Mouse (Mus musculus) heart, embryonic 16.5 days (tissue): ENCODE results near the gene Gpatch8. TPM values are rescaled to one million over a fixed set of nuclear protein-coding genes. Genes with fewer than 3 reads are reported as not detected.

Experiments
- ATAC-seq: fragments of 200-750 bp; cut with Nextera tagmentation; replicated peaks from 2 replicates; pipeline ENCODE4 v1.8.0; 2017; ENCODE audit warnings: moderate number of reproducible peaks; ENCODE audit not compliant: insufficient read depth, low FRiP score; ENCODE audit errors: extremely low read depth
- H3K27ac ChIP-seq: fragments of 300-500 bp; sonication (generic); 2 replicates; pipeline ENCODE4 v1.5.1; 2014; ENCODE audit warnings: mild to moderate bottlenecking, low read length, control low read depth, moderate library complexity
- H3K27me3 ChIP-seq: fragments of 300-500 bp; sonication (generic); 2 replicates; pipeline ENCODE4 v1.6.1; 2014; ENCODE audit warnings: low read length, mixed read lengths; ENCODE audit not compliant: control insufficient read depth, insufficient read depth
- H3K36me3 ChIP-seq: fragments of 300-500 bp; sonication (generic); 2 replicates; pipeline ENCODE4 v1.6.1; 2014; ENCODE audit not compliant: control insufficient read depth, insufficient read depth
- H3K4me1 ChIP-seq: fragments of 300-500 bp; sonication (generic); 2 replicates; pipeline ENCODE4 v1.6.1; 2014; ENCODE audit warnings: low read length, mixed read lengths; ENCODE audit not compliant: control insufficient read depth, insufficient read depth
- H3K4me2 ChIP-seq: fragments of 300-500 bp; sonication (generic); 2 replicates; pipeline ENCODE4 v1.6.1; 2014; ENCODE audit warnings: low read depth, mild to moderate bottlenecking, control low read depth, low read length
- H3K4me3 ChIP-seq: fragments of 300-500 bp; sonication (generic); 2 replicates; pipeline ENCODE4 v1.5.1; 2014; ENCODE audit warnings: mild to moderate bottlenecking, control low read depth, low read length
- H3K9ac ChIP-seq: fragments of 300-500 bp; sonication (generic); 2 replicates; pipeline ENCODE4 v1.6.1; 2014; ENCODE audit warnings: low read length, control low read depth
- H3K9me3 ChIP-seq: fragments of 300-500 bp; sonication (generic); replicated peaks from 2 replicates; pipeline ENCODE4 v1.6.1; 2016; ENCODE audit warnings: low read length; ENCODE audit not compliant: control insufficient read depth
- WGBS: fragments of 180-500 bp; shearing (Covaris S2); extraction: QIAGEN DNeasy Blood & Tissue Kit; methylation state at CpG from one replicate; pipeline ENCODE4 v1.1.7; 2014; 5-methylcytosine and 5-hydroxymethylcytosine counted together
- polyA plus RNA-seq: library from polyadenylated mRNA; unstranded; fragments of >200 nt; fragmentation: Nextera tagmentation; extraction: Ambion mirVana; gene quantifications from 2 replicates; pipeline ENCODE4 v1.2.1, GENCODE M21; 2015

Gene Gpatch8
- polyA plus RNA-seq, 1 experiment from 2014 or later = 39.2 TPM

DNA sequence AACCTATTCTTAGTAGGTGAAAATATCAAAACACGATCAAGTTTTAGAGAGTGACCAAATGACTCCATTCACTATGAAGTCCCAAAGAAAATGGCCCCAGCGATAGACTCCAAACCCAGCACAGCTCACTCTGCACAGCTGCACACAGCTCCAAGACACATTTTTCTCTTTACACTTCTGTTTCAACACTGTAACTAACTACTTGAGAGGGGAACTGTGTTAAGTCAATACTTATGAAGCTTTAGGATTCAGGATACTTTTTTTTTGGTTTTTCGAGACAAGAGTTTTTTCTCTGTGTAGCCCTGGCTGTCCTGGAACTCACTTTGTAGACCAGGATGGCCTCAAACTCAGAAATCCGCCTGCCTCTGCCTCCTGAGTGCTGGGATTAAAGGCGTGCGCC is 61.1 kb downstream of the Gpatch8 start:
- Histone ChIP-seq H3K4me3 (no peak overlapping the region), H3K36me3 (peaks cover 10% of the 10 kb centered on the region), H3K27me3 (no peaks in the 10 kb centered on the region), H3K9me3 (no peaks in the 10 kb centered on the region), H3K4me1 (peaks cover 11% of the 10 kb centered on the region), H3K27ac (no peak overlapping the region), H3K9ac (no peak overlapping the region), H3K4me2 (no peak overlapping the region)
- ATAC-seq = no peak
- WGBS = 95% methylated on average over 6 of the region's 6 CpGs

DNA sequence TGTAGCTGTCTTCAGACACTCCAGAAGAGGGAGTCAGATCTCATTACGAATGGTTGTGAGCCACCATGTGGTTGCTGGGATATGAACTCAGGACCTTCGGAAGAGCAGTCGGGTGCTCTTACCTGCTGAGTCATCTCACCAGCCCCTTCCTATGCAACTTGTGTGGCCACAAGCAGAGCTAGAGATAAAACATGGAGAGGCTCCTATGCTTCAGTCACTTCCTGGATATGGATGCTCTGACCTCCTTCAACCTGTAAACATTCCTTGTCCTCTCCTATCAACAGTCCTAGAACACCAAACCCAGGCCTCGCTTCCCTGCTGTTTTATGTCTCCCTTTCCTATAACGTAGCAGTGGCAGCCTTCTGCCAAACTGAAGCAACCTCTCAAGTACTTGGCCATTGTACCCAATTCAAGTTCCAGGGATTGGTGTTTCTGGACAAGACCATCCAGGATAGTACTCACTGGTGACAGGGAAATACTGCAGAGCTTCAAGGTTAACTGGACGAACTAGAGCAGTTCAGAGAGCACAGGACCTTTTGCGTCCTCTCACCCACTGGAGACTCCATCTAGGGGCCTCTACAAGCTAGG is 62.0 kb downstream of the Gpatch8 start:
- Histone ChIP-seq H3K9ac (no peak overlapping the region), H3K27me3 (no peaks in the 10 kb centered on the region), H3K4me2 (no peak overlapping the region), H3K36me3 (peaks cover 4% of the 10 kb centered on the region; the same call in 1 of the 2 replicates), H3K4me3 (no peak overlapping the region), H3K27ac (peak overlapping the region; percentile 56), H3K9me3 (no peaks in the 10 kb centered on the region), H3K4me1 (peaks cover 11% of the 10 kb centered on the region)
- ATAC-seq = no peak
- 67% methylated on average over 7 of the region's 7 CpGs for WGBS

DNA sequence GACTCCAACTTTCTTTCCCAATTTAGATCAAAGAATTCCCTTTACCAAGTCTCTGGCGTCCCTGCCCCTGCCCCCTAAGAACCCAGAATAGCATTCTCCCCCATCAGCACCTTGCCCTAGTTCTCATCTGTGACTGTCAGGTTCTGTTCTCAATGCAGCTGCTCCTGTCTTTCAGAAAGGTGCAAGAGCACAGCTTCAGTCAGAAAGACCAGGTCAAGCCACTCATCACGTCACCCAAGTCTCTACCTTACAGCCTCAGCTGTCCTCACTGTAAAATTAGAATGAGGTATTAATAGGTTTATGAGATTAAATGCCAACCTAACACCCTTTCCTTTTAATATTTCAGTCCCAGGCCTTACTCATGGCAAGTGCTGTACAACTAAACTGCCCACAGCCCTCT is 63.0 kb downstream of the Gpatch8 start:
- peak overlapping the region; percentile 54 for H3K27ac ChIP-seq
- H3K9me3 ChIP-seq = no peaks in the 10 kb centered on the region
- peak overlapping the region; percentile 13; the same call in 1 of the 2 replicates for H3K9ac ChIP-seq
- H3K27me3 ChIP-seq = no peaks in the 10 kb centered on the region
- no peak overlapping the region for H3K4me2 ChIP-seq
- no peak overlapping the region for H3K4me3 ChIP-seq
- H3K36me3 ChIP-seq = peaks cover 2% of the 10 kb centered on the region; the same call in 1 of the 2 replicates
- peak; percentile 58; the same call in 1 of the 2 replicates for ATAC-seq
- H3K4me1 ChIP-seq = peaks cover 11% of the 10 kb centered on the region
- 38% methylated on average over 2 of the region's 2 CpGs for WGBS

DNA sequence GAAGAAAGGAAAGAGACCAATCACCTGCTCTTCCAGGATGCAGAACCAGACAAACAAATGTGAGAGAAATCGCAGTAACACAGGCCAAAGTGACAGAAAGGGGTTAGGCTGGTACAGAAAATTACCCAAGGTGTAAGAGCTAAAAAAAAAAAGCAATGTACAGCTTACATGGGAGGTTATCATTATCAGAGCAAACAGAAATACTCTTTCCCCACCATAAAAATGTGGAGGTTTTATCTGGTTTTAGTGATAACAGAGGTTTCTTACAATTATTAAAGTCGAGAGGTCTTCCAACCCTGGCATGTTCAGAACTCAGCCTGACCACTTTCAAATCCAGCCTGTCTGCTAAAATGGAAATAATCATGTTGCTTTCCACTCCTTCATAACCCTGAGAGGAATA is 68.3 kb downstream of the Gpatch8 start:
- H3K4me3 ChIP-seq = no peak overlapping the region
- 76% methylated on average over 2 of the region's 2 CpGs for WGBS
- peaks cover 6% of the 10 kb centered on the region for H3K36me3 ChIP-seq

DNA sequence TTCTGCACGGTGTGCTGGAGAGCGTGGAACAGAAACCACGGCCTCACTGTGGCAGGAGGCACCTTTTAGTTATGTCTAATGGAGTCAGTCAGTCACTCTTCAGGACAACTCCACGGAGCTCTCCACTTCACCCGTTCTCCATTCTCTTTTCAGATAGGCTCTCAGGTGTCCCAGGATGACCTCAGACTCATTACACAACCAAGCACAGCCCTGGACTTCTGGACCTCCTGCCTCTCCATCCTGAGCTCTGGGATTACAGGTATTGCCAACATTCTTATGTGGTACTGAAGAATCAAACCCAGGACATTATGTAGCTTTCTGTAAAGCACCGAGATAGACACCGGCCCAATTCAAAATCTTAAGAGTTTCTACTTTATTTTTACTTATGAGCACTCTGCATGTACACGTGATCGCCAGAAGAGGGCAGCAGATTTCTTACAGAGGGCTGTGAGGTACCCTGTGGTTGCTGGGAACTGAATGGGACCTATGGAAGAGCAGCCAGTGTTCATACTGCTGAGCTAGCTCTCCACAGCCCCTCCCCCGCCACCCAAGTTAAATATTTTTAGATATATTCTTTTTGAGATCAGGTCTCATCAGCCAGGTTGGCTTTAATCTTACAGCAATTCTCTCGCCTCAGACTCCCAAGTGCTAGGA is 69.3 kb downstream of the Gpatch8 start:
- Histone ChIP-seq H3K4me3 (no peak overlapping the region), H3K36me3 (peaks cover 9% of the 10 kb centered on the region), H3K4me1 (no peaks in the 10 kb centered on the region), H3K27ac (no peak overlapping the region), H3K9me3 (no peaks in the 10 kb centered on the region), H3K9ac (no peak overlapping the region), H3K27me3 (no peaks in the 10 kb centered on the region), H3K4me2 (no peak overlapping the region)
- no peak; the same call in 1 of the 2 replicates for ATAC-seq
- WGBS = 63% methylated on average over 11 of the region's 11 CpGs

More for the DNA sequence above, 68.3 kb downstream of the Gpatch8 start:
- Histone ChIP-seq H3K27ac (no peak overlapping the region), H3K4me1 (peaks cover 1% of the 10 kb centered on the region), H3K9me3 (no peaks in the 10 kb centered on the region), H3K27me3 (no peaks in the 10 kb centered on the region), H3K9ac (no peak overlapping the region), H3K4me2 (no peak overlapping the region)
- no peak for ATAC-seq

DNA sequence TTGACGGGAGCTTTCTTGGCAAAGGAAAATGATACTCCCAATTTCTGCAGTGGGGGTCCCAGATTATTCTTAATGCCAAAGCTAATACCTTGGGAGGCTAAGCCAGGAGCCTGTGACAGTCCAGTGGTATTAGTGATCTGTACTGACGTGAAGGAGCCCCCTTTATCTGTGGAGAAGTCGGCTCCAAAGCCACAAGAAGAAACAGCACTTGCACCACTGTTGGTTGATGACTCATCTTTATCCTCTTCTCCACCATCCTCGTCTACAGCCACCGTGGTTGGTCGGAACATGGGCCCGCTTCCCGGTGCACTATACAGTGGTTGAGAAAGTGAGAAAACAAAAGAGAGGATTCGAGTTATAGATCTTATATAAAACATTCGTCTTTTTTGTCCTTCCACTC is 74.4 kb downstream of the Gpatch8 start:
- Histone ChIP-seq H3K27ac (no peak overlapping the region), H3K36me3 (peaks cover 41% of the 10 kb centered on the region), H3K4me3 (no peak overlapping the region), H3K9me3 (no peaks in the 10 kb centered on the region), H3K9ac (no peak overlapping the region), H3K4me1 (no peaks in the 10 kb centered on the region), H3K4me2 (no peak overlapping the region), H3K27me3 (no peaks in the 10 kb centered on the region)
- 88% methylated on average over 10 of the region's 10 CpGs for WGBS
- ATAC-seq = no peak

DNA sequence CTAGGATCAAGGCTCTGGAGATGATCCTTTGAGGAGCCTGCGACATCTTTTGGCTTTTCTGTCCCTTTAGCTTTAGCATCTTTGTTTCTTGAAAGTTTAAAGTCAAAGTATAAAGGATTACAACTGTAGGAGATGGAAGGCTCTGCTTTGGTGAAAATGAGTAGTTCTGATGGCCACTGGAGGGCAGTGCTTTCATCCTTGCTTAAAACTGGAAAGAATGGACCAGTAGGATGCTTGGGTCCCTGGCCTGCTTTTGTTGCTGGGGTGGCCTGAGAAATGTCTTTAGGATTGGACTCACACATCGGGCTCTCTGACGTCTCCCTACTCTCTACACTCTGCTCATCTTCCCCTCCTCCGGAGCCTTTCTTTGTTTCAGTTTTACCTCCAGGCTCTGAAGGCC is 75.3 kb downstream of the Gpatch8 start:
- H3K9me3 ChIP-seq = no peaks in the 10 kb centered on the region
- no peak overlapping the region for H3K4me2 ChIP-seq
- ATAC-seq = no peak
- no peak overlapping the region for H3K9ac ChIP-seq
- peaks cover 41% of the 10 kb centered on the region for H3K36me3 ChIP-seq
- H3K4me3 ChIP-seq = no peak overlapping the region
- no peaks in the 10 kb centered on the region for H3K4me1 ChIP-seq
- no peaks in the 10 kb centered on the region for H3K27me3 ChIP-seq
- H3K27ac ChIP-seq = no peak overlapping the region
- 91% methylated on average over 4 of the region's 4 CpGs for WGBS

DNA sequence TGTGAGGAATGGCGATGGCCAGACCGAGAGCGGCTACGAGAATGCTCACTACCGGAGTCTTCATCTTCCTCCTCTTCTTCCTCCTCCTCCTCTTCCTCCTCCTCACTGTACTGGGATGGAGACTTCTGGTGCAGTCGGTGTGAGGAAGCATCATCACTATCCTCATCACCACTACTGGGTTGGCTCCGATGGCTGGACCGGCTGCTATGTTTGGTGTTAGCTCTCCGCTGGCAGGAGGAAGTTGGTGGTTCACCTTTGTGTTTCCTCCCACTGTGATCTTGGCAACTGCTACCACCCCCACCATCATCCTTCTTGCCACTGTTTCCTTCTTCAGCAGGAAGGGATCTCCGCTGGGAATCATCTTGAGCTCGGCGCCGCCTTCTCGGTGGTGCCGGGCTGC is 76.1 kb downstream of the Gpatch8 start:
- H3K27me3 ChIP-seq = no peaks in the 10 kb centered on the region
- no peaks in the 10 kb centered on the region for H3K4me1 ChIP-seq
- 95% methylated on average over 15 of the region's 15 CpGs for WGBS
- H3K4me3 ChIP-seq = no peak overlapping the region
- no peaks in the 10 kb centered on the region for H3K9me3 ChIP-seq
- H3K27ac ChIP-seq = no peak overlapping the region
- H3K36me3 ChIP-seq = peaks cover 41% of the 10 kb centered on the region
- no peak overlapping the region for H3K4me2 ChIP-seq
- no peak overlapping the region for H3K9ac ChIP-seq
- ATAC-seq = no peak

DNA sequence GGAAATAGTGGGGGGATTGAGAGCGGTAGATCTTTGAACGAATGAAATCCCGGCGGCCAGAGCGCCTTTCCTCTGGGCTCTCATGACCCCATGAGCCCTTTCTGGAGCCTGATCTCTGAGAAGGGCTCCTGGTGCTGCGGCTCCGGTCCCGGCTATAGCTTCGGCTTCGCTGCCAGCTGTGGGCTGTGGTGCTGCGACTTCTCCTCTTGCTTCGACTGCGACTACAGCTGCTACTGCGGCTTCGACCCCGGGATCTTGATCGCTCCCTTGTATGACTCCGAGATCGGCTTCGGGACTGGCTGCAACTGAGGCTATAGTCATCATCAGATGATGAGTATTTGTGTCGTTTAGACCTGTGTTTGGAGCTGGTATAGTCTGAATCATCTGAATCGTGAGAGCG is 76.6 kb downstream of the Gpatch8 start:
- H3K27me3 ChIP-seq = no peaks in the 10 kb centered on the region
- no peak overlapping the region for H3K9ac ChIP-seq
- H3K27ac ChIP-seq = no peak overlapping the region
- H3K9me3 ChIP-seq = no peaks in the 10 kb centered on the region
- H3K4me1 ChIP-seq = no peaks in the 10 kb centered on the region
- peaks cover 38% of the 10 kb centered on the region for H3K36me3 ChIP-seq
- no peak overlapping the region for H3K4me3 ChIP-seq
- H3K4me2 ChIP-seq = no peak overlapping the region
- no peak for ATAC-seq
- WGBS = 95% methylated on average over 23 of the region's 23 CpGs
